Mouse (Mus musculus) erythroblast, embryonic 14.5 days (primary cell): ENCODE data around the gene Atrnl1.

Experiments
- GATA1 ChIP-seq: IDR thresholded peaks from 2 replicates; pipeline ENCODE4 v1.6.1; 2012; ENCODE audit warnings: low read length, inconsistent platforms, mixed read lengths
- TAL1 ChIP-seq: IDR thresholded peaks from 3 replicates; pipeline ENCODE4 v1.6.1; 2012; ENCODE audit warnings: low read length, inconsistent platforms, mixed read lengths

DNA sequence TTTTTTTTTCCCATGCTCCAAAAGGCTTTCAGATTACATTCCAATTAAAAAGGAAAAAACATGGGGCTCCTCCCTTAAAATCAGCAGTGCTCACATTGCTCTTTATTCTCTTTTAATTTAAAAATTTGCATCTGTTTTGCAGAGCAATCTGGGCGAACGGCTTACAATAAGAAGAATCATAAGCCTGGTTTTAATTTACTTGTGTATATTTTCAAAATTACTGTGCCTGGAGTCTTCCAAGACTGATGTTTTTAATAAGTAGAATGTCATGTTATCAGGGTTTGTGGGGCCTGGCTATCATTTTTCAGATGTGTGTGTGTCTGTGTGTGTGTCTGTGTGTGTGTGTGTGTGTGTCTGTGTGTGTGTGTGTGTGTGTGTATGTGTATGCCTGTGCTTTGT, 9.9 kb upstream of the Atrnl1 start:
- TF ChIP-seq GATA1: no peak
- no peak for TF ChIP-seq TAL1
